Mouse (Mus musculus) ES-CJ7 (cell line): ENCODE measurements around the gene Tex21.
A peak's percentile ranks its signal among the peaks of the same experiment; 100 is the strongest.

Source experiments
- DNase-seq: peaks from one replicate; pipeline ENCODE4 v3.0.0; 2011; ENCODE audit warnings: low read depth, low spot score

Tex21 gene

GRCm38 (mm10) chr12:76260673-76261072 lies 14.1 kb upstream of the Tex21 start:
- DNase-seq: no peak

DNA sequence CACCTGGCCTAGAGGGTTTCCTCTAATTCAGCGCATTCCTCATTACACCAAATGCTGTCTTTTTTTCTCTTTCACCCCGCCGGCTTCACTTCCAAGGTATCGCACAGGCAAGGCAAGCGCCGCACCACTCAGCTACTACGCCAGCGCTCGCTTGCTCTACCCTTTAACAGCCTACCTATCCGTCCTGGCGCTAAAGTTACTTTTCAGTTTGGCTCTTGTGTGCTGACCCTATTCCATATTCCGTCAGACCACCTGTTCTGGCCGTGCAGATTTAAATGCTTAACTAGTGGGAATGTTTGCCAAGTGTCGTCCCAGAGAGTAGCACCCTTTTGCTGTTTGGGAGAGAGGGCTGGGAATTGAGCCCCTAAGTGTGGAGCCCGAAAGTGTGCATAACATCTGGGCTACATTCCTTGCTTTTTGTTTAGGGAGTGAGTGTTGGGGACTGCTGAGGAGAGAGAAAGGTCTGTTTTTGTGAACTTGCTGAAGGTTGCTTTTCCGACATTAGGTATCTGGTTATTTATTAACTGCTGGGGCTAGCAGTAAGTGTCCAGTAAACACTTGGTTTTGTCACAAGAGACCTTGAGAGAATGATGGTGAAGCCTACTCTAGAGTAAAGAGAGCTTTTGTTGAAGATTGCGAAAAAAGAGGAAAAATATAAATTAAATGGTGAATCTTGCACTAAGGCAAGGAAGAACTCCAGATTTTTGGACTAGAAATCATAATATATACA lies 9.7 kb upstream of the Tex21 start:
- DNase-seq: peak; percentile 24

- no peak for DNase-seq
Observed at GRCm38 (mm10) chr12:76255499-76255875, 8.9 kb upstream of the Tex21 start.

DNA sequence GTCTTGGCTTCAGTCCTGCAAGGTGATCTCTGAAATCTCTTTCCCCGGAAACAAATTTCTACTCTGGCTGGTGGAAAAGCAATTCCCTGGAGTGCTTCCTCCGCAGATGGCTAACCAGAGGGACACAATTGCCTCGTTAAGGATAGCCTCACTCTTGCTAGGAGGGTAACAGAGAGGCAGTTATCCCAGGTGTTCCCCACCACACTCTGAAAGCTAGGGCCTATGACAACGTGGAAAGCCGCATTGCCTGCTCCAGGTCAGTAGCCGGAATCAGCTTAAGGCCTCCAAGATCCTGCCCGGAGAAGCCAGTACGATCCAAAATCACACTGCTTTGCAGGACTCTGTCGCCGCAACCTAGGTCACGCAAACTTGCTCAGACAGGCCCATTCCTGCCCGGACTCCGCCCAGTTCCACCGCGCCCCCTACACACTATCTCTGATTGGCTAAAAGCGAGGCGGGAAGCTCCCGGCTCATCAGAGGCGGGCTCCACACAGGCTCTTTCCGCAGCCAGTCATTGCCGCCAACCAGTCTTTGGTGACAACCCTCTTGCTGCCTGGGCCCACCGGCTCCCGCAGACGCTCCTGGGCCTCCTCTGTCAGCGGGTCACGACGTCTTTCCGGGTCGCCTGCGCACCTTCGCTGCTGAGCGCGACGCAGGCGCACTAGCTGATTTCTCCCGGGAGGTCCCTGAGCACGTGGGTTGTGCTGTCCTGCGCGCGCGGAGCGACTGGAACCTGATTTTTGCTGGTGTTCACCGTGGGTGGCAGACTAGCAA lies 8.4 kb upstream of the Tex21 start, which contains the start of gene Mthfd1:
Gene Mthfd1, plus strand, starts transcription at position 574 of the 774 bp plus-strand sequence.
- peak; percentile 98 for DNase-seq

- DNase-seq: no peak
Observed at GRCm38 (mm10) chr12:76253991-76254390, 7.4 kb upstream of the Tex21 start.

GRCm38 (mm10) chr12:76253591-76253990 lies 7.0 kb upstream of the Tex21 start:
- DNase-seq: no peak

DNA sequence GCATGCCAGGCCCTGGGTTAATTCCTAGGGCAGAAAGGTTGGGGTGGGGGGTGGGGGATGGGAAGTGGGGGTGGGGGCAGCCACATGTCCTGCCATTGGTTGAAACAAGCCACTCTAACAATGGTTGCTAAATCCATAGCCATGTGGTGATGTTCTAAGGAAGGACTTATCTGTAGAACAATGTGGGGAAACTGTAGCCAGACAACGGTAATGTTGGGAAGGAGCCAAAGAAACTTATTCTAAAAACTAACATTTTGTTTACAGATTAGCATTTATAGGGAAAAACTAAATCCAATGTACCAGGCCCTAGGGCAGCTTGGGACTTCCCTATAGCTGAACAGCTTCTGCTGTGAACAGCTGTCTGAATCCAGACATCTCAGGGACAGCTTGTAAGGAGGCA lies 6.5 kb upstream of the Tex21 start:
- no peak for DNase-seq

DNA sequence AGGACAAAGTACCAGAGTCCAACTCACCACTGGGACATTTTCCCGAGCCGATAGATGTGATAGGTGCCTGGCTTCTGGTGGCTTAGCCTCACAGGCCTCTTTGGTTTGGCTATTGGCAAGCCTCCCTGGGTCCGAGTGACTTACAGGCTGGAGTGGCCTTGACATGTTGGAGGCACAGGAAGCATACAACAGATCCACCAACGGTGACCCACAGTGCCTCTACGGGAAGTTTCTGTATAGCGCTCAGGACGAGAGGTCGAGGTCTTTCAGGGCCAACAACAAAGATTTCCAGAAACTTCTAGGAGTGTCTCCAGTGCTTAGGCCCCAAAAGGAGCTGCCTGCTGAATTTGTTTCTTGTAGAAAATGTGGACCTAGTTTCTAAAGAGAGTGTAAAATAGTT lies 1.6 kb downstream of the Tex21 start:
- no peak for DNase-seq

- DNase-seq: no peak
Observed at GRCm38 (mm10) chr12:76241833-76242232, 4.7 kb downstream of the Tex21 start.

DNA sequence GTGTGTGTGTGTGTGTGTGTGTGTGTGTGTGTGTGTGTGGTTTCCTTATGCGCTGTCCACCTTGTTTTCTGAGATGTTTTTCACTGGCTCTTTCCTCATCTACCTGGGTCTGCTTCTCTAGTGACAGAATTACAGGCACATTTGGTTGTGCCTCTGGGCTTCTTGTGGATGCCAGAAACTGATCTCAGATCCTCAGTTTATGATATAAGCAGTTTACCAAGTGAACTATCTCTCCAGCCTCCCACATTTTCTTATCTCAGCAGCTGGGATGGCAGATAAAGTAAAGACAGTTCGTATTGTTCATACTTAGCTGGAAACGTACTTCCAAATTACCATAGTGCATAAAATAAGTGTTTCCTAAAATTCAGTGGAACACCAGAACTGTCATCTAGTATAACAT lies 5.5 kb downstream of the Tex21 start:
- DNase-seq: no peak

- DNase-seq: no peak
Observed at GRCm38 (mm10) chr12:76240670-76241069, 5.9 kb downstream of the Tex21 start.

DNA sequence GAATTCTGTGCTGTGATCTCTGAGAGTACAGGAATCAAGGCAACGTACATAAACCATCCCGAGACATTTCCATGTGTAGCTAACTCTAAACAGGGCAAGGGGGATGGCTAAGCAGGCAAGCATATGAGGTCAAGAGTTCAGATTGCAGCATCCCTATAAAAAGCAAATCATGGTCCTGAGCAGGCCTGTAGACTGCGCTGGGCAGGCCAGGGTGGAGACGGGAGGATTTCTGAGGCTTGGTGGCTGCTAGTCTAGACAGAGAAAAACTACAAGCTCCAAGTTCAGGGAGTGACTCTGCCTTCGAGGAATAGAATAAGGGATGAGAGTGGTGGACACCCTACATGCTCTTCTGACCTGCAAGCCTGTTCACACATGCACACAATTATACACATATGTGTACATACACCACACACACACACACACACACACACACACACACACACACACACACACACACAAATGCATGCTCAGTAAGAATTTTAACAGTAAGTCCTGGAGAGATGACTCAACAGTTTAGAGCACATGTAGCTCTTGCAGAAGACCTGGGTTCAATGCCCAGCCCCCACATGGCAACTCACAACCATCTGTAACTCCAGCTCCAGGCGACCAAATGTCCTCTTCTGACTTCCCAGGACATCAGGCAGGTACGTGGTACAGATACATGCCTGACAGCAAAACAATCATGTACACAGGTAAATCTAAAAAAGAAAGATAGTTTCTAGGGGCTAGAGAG lies 6.5 kb downstream of the Tex21 start:
- no peak for DNase-seq

DNA sequence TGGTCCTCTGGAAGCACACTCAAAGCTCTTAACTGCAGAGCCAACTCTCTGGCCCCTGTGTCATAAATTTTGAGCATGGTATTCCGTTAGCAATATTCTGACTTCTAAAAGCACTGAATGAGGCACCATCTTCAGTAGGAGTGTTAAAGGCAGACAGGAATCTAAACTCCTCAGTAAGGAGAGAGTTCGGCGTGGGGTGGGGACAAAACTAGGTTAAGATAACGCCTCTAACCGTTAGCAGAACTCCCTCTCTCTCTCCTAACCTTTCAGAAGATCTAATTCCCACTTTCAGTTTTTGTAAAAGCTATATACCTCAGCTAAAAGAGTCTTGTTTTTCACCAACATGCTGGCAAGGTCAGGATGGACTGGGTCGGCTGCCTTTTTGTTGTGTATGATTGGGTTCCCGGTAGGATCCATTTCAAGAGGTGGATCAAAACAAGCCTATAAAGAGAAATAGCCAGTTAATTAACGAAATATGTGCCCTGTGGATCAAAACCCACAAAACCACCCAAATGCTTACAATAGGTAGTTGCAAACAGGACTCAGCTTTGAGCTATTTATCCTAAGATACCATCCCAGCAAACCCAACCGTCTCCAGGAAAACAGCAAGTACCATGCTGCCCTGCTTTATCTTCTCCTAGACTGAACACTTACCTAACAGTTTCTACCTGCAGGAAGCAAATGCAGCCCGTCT lies 7.3 kb downstream of the Tex21 start:
- no peak for DNase-seq

GRCm38 (mm10) chr12:76235253-76235652 lies 11.3 kb downstream of the Tex21 start:
- no peak for DNase-seq

DNA sequence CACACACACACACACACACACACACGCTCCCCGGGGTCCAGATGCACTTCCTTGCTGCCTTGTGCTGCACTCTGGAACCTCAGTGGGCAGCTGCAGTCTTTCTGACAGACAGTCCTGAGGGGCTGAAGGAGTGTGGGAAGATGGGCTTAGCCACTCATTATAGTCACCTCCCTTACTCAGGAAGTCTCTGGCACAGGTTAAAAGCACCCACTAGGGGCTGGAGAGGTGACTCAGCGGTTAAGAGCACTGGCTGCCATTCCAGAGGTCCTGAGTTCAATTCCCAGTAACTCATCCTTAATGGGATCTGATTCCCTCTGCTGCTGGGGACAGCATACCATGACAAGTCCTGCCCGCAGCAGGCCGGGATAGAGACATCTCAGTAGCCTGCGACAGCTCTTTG lies 15.9 kb downstream of the Tex21 start:
- DNase-seq: peak; percentile 69

- peak; percentile 90 for DNase-seq
Observed at GRCm38 (mm10) chr12:76222104-76222503, 24.4 kb downstream of the Tex21 start.

DNA sequence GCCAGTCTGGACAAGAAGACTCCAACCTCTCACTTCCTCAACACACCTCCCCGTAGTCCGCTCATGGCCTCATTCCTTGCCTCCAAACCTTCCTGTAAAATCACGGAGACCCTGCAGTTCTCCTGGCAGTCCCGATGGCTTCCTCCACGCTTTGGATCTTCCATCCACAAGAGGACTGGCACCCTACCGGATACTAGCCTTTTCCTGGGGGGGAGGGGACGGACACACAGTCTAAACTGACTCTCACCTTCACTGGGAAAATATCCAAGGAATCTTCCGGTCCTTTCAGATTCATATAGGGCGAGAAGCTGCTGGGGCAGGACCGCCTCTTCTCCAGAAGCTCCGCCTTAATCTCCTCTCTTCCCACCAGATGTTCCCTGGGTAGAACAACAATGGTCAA lies 29.8 kb downstream of the Tex21 start:
- peak; percentile 95 for DNase-seq

DNA sequence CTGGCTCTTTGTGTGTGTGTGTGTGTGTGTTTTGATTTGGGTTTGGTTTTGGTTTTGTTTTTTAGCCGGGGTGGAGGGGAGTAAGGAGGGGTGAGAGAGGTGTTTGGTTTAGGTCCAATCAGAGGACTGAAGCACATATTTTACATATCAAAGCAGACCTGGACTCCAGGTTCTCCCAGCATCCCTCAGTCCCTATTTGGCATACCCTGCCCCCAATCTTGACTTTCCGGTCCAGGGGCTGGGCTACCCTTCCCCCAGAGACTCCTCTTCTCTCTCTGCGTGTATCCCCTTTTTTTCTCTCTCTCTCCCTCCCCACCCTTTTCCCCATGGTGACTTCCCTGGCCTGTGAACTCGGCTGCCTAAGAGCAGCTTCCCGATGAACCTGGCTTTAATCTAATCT lies 31.4 kb downstream of the Tex21 start:
- DNase-seq: peak; percentile 92

DNA sequence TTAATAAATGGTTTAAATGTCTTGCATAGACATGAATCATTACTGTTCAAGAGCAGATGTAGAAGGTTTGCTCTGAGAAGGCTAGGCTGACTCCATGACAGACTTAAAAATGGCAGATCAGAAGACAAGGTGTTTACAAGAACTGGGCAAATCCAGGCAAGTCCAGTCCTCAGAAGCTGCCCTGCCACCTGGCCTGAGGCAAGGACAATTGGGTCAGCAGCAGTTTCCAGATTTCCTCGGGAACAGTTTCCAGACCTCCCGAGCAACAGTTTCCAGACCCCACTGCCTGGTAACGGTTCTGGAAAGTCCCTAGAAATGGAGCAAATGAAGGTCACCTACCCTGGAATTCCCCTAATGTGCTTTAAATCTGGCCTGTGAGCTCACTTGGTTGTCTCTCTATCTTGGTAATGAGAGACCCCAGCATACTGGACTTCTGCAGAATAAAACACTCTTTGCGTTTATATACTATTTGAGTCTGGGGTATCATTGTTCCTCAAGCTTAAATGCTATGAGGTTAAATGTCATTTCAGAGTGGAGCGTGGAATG lies 37.0 kb downstream of the Tex21 start:
- DNase-seq: peak; percentile 42

DNA sequence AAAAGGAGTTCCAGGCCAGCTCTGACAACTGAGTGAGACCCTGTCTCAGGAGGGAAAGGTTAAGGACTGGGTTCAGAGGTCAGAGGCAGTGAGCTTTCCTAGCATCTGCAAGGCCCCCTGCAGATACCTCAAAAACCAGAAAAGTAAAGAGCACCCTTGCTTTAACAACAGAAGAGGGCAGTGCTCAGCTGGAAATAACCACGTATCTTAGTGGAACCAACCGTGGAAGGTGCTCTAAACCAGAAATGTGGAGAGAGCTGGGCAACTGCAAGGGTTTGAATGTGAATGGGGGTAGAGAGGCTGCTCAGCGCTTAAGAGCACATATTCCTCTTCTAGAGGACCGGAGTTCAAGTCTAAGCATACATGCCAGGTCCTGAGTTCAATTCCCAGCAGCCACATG lies 46.2 kb downstream of the Tex21 start:
- DNase-seq: peak; percentile 68

- no peak for DNase-seq
Observed at GRCm38 (mm10) chr12:76197071-76197470, 49.5 kb downstream of the Tex21 start.

DNA sequence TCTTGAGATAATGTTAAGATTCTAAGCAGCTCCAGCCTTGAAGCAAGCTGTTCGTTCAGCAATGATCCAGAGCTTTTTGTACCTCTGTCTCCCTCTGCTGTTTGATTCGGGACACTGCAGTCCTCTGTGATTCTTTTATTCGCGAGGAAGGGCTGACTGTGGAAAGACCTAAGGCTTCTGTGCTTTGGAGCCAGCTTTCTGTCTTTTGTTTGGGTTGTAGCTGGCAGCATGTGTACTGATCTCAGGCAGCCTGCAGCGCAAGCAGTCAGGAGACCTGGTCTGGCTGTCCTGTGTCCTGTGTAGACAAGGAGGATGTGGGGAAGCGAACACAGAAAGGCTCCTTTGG lies 49.9 kb downstream of the Tex21 start:
- peak; percentile 84 for DNase-seq
